Comparison of ENCODE assay signal across 24 mouse cellular contexts in genomic region chr15:5758690-5759089, GRCm38 (mm10).
DNase-seq lines count a peak whose midpoint lies in the region; ATAC-seq and TF ChIP-seq lines count a peak whose summit lies in the region.
"Had no signal": no experiment of that assay in that cellular context is flagged by ENCODE, and none has a peak within 500 bp of the region (broad histone marks: within the 10 kb centered on the region; RNA-seq: fewer than 3 reads in every experiment).

No protein-coding gene starts in this region.

- no peak overlapping the region for H3K4me3 ChIP-seq in midbrain, embryonic 16.5 days (ENCODE audit: low read depth, low read length)
- H3K4me3 ChIP-seq in midbrain, embryonic 11.5 days (ENCODE audit: low read depth, low read length), result no peak overlapping the region
- H3K4me3 ChIP-seq in gastrocnemius, adult 2 months, result no peak overlapping the region
- H3K4me3 ChIP-seq: embryonic facial prominence, embryonic 13.5 days; embryonic facial prominence, embryonic 15.5 days; erythroblast, embryonic 14.5 days; forebrain, embryonic 10.5 days; forebrain, embryonic 12.5 days had no signal

- ATAC-seq in CD4-positive, CD25-positive, alpha-beta regulatory T cell, adult 4 months, result peak; percentile 53
- ATAC-seq in activated CD4-positive, CD25-positive, alpha-beta regulatory T cell, adult 4 months, result peak; percentile 38
- ATAC-seq in inflammation-experienced regulatory T-cells, adult 6 months, result peak; percentile 55
- no peak for ATAC-seq in midbrain, embryonic 16.5 days
- ATAC-seq in midbrain, embryonic 11.5 days (ENCODE audit: low FRiP score), result no peak
- ATAC-seq: forebrain, embryonic 14.5 days; forebrain, embryonic 16.5 days had no signal

- intact Hi-C loops in gastrocnemius, adult 2 months (cut with DNase I), result no loop called here

- no peak overlapping the region for H3K9ac ChIP-seq in midbrain, embryonic 16.5 days (ENCODE audit: low read depth, low read length)
- no peak overlapping the region for H3K9ac ChIP-seq in midbrain, embryonic 11.5 days (ENCODE audit: low read length)
- H3K9ac ChIP-seq: embryonic facial prominence, embryonic 13.5 days; embryonic facial prominence, embryonic 15.5 days; forebrain, embryonic 12.5 days had no signal

- TF ChIP-seq CTCF in gastrocnemius, adult 2 months (IDR thresholded peaks at IDR 0.05), result no peak

- H3K36me3 ChIP-seq in midbrain, embryonic 16.5 days (ENCODE audit: control insufficient read depth, insufficient read depth, low read length), result no peaks in the 10 kb centered on the region
- H3K36me3 ChIP-seq in midbrain, embryonic 11.5 days (ENCODE audit: control insufficient read depth, insufficient read depth, low read length), result no peaks in the 10 kb centered on the region
- H3K36me3 ChIP-seq: embryonic facial prominence, embryonic 13.5 days; embryonic facial prominence, embryonic 15.5 days; forebrain, embryonic 10.5 days; forebrain, embryonic 12.5 days had no signal

- WGBS in midbrain, embryonic 16.5 days, result 94% methylated on average over 2 of the region's 2 CpGs
- WGBS in midbrain, embryonic 11.5 days, result 84% methylated on average over 2 of the region's 2 CpGs

- no peak overlapping the region for H3K4me2 ChIP-seq in midbrain, embryonic 16.5 days (ENCODE audit: low read length)
- no peak overlapping the region for H3K4me2 ChIP-seq in midbrain, embryonic 11.5 days
- H3K4me2 ChIP-seq: embryonic facial prominence, embryonic 13.5 days; embryonic facial prominence, embryonic 15.5 days; forebrain, embryonic 12.5 days had no signal

- H3K9me3 ChIP-seq in midbrain, embryonic 16.5 days (replicated peaks; ENCODE audit: control insufficient read depth, low read length, poor library complexity, severe bottlenecking), result no peaks in the 10 kb centered on the region
- no peaks in the 10 kb centered on the region for H3K9me3 ChIP-seq in midbrain, embryonic 11.5 days (ENCODE audit: control insufficient read depth, low read length)
- H3K9me3 ChIP-seq: embryonic facial prominence, embryonic 13.5 days; embryonic facial prominence, embryonic 15.5 days; forebrain, embryonic 10.5 days; forebrain, embryonic 12.5 days had no signal

- H3K27ac ChIP-seq in midbrain, embryonic 16.5 days (ENCODE audit: low read length), result no peak overlapping the region
- no peak overlapping the region for H3K27ac ChIP-seq in midbrain, embryonic 11.5 days (ENCODE audit: low read depth, low read length)
- H3K27ac ChIP-seq in gastrocnemius, adult 2 months, result no peak overlapping the region
- H3K27ac ChIP-seq: embryonic facial prominence, embryonic 13.5 days; embryonic facial prominence, embryonic 15.5 days; forebrain, embryonic 10.5 days; forebrain, embryonic 12.5 days had no signal

- H3K4me1 ChIP-seq in midbrain, embryonic 16.5 days (ENCODE audit: control insufficient read depth, insufficient read depth, low read length), result no peaks in the 10 kb centered on the region
- no peaks in the 10 kb centered on the region for H3K4me1 ChIP-seq in midbrain, embryonic 11.5 days (ENCODE audit: control insufficient read depth, insufficient read depth, low read length)
- H3K4me1 ChIP-seq: embryonic facial prominence, embryonic 13.5 days; embryonic facial prominence, embryonic 15.5 days; forebrain, embryonic 10.5 days; forebrain, embryonic 12.5 days had no signal

- DNase-seq in CD4-positive helper T cell, adult 2 months (ENCODE audit: low read depth, low spot score), result peak; percentile 52
- no peak for DNase-seq in midbrain, embryonic 11.5 days (ENCODE audit: low spot score, missing footprints)
- DNase-seq in gastrocnemius, adult 2 months, result no peak
- DNase-seq: adrenal gland, adult 2 months; adrenal gland, postnatal 10 days; adrenal gland, postnatal 25 days; B cell, adult 2 months; cerebellum, adult 11-12 months; cerebellum, adult 2 months; cerebellum, adult 9-10 months; cerebellum, postnatal 10 days; cerebellum, postnatal 25 days; embryo, embryonic 11 days had no signal

- H3K27me3 ChIP-seq in midbrain, embryonic 16.5 days (ENCODE audit: control insufficient read depth, insufficient read depth, low read depth, low read length), result no peaks in the 10 kb centered on the region
- H3K27me3 ChIP-seq in midbrain, embryonic 11.5 days (ENCODE audit: control insufficient read depth, insufficient read depth, low read length), result no peaks in the 10 kb centered on the region
- H3K27me3 ChIP-seq: embryonic facial prominence, embryonic 13.5 days; embryonic facial prominence, embryonic 15.5 days; forebrain, embryonic 12.5 days had no signal

Comparison
In these comparisons a context has a peak if more than half of its experiments do, and no peak if none do; other contexts are left out.
1. ATAC-seq: peak in CD4-positive, CD25-positive, alpha-beta regulatory T cell, adult 4 months (single experiment), activated CD4-positive, CD25-positive, alpha-beta regulatory T cell, adult 4 months (single experiment) and inflammation-experienced regulatory T-cells, adult 6 months (single experiment); none in midbrain, embryonic 16.5 days (single experiment) and midbrain, embryonic 11.5 days (single experiment).